Mouse (Mus musculus) kidney, postnatal 0 days (tissue): ENCODE results near the gene Gm11634. TPM values are rescaled to one million over a fixed set of nuclear protein-coding genes. Genes with fewer than 3 reads are reported as not detected.
"Not testable (repeated sequence)": the region's sequence is repeated elsewhere in the genome, so short reads cannot be mapped to it uniquely, and the experiment has no call there.

Source experiments
- ATAC-seq: fragments of 200-750 bp; cut with Nextera tagmentation; replicated peaks from 2 replicates; pipeline ENCODE4 v1.8.0; 2017; ENCODE audit warnings: low read depth, moderate number of reproducible peaks, moderate TSS enrichment, moderate library complexity; ENCODE audit not compliant: low FRiP score
- DNase-seq: peaks from one replicate; pipeline ENCODE4 v3.0.0-alpha.2; 2016; ENCODE audit warnings: low spot score
- H3K27ac ChIP-seq: fragments of 300-500 bp; sonication (generic); 2 replicates; pipeline ENCODE4 v1.5.1; 2014; ENCODE audit warnings: mild to moderate bottlenecking
- H3K27me3 ChIP-seq: fragments of 300-500 bp; sonication (generic); 2 replicates; pipeline ENCODE4 v1.6.1; 2014; ENCODE audit warnings: low read length, mixed read lengths; ENCODE audit not compliant: insufficient read depth
- H3K36me3 ChIP-seq: fragments of 300-500 bp; sonication (generic); 2 replicates; pipeline ENCODE4 v1.6.1; 2014; ENCODE audit warnings: low read length, mixed read lengths; ENCODE audit not compliant: insufficient read depth
- H3K4me1 ChIP-seq: fragments of 300-500 bp; sonication (generic); replicated peaks from 2 replicates; pipeline ENCODE4 v1.6.1; 2014; ENCODE audit warnings: antibody characterized with exemption, low read length, mixed read lengths; ENCODE audit not compliant: insufficient read depth
- H3K4me2 ChIP-seq: fragments of 300-500 bp; sonication (generic); 2 replicates; pipeline ENCODE4 v1.6.1; 2014; ENCODE audit warnings: mild to moderate bottlenecking, low read length, moderate library complexity, mixed read lengths
- H3K4me3 ChIP-seq: fragments of 300-500 bp; sonication (generic); replicated peaks from 2 replicates; pipeline ENCODE4 v1.5.1; 2014; ENCODE audit warnings: low read depth, low read length
- H3K9ac ChIP-seq: fragments of 300-500 bp; sonication (generic); 2 replicates; pipeline ENCODE4 v1.6.1; 2014; ENCODE audit warnings: low read depth, low read length
- H3K9me3 ChIP-seq: fragments of 300-500 bp; sonication (generic); replicated peaks from 2 replicates; pipeline ENCODE4 v1.6.1; 2016; ENCODE audit warnings: low read length, inconsistent platforms, mixed read lengths
- CTCF ChIP-seq: IDR thresholded peaks from 2 replicates; pipeline ENCODE4 v1.5.1; 2016; ENCODE audit warnings: antibody characterized with exemption, low read depth, mild to moderate bottlenecking, moderate library complexity
- WGBS: fragments of 180-500 bp; shearing (Covaris S2); extraction: QIAGEN DNeasy Blood & Tissue Kit; methylation state at CpG from one replicate; pipeline ENCODE4 v1.1.7; 2014; 5-methylcytosine and 5-hydroxymethylcytosine counted together
- polyA plus RNA-seq: library from polyadenylated mRNA; unstranded; fragments of >200 nt; fragmentation: Nextera tagmentation; extraction: Ambion mirVana; gene quantifications from 2 replicates; pipeline ENCODE4 v1.2.1, GENCODE M21; 2015

The Gm11634 gene
- polyA plus RNA-seq: 0.37 TPM in 1 of 2 replicates, not detected in the other

- H3K9me3 ChIP-seq: no peaks in the 10 kb centered on the region
- no peaks in the 10 kb centered on the region for H3K27me3 ChIP-seq
- no peaks in the 10 kb centered on the region for H3K36me3 ChIP-seq
- WGBS: 82% methylated on average over 6 of the region's 6 CpGs
- no peak within 1 kb of the TSS for H3K9ac ChIP-seq
- H3K27ac ChIP-seq: no peak within 1 kb of the TSS
- no peak within 1 kb of the TSS for H3K4me3 ChIP-seq
- no peaks in the 10 kb centered on the region for H3K4me1 ChIP-seq
- H3K4me2 ChIP-seq: no peak within 1 kb of the TSS
- no peak for TF ChIP-seq CTCF
- DNase-seq (no peak), ATAC-seq (no peak)
Measured at GRCm38 (mm10) chr11:101599156-101599555, at the start of gene Gm11634. Gm11634 (minus strand) TSS chr11:101599256.

GRCm38 (mm10) chr11:101647093-101647492, 48.0 kb upstream of the Gm11634 start:
- not testable (repeated sequence) for H3K9me3 ChIP-seq, H3K4me2 ChIP-seq, H3K4me1 ChIP-seq, DNase-seq, H3K27me3 ChIP-seq, H3K9ac ChIP-seq, H3K4me3 ChIP-seq, H3K36me3 ChIP-seq, ATAC-seq, H3K27ac ChIP-seq
- 93% methylated on average over 10 of the region's 10 CpGs for WGBS

GRCm38 (mm10) chr11:101646283-101646794, 47.3 kb upstream of the Gm11634 start:
- not testable (repeated sequence) for ATAC-seq, DNase-seq, H3K4me1 ChIP-seq, H3K27me3 ChIP-seq, H3K9me3 ChIP-seq, H3K36me3 ChIP-seq
- H3K4me2 ChIP-seq: peak overlapping the region; percentile 45
- 12% methylated on average over 11 of the region's 16 CpGs for WGBS
- H3K9ac ChIP-seq: peak overlapping the region; percentile 63; the same call in 1 of the 2 replicates
- 0 out of 2 replicates have a peak overlapping the region, but pooled peaks have one; percentile 13 for H3K4me3 ChIP-seq
- peak overlapping the region; percentile 93 for H3K27ac ChIP-seq

- peak overlapping the region; percentile 63; the same call in 1 of the 2 replicates for H3K9ac ChIP-seq
- not testable (repeated sequence) for H3K36me3 ChIP-seq, H3K9me3 ChIP-seq, H3K4me1 ChIP-seq, H3K27me3 ChIP-seq
- peak; percentile 79 for ATAC-seq
- H3K27ac ChIP-seq: peak overlapping the region; percentile 93
- H3K4me2 ChIP-seq: peak overlapping the region; percentile 45
- under 1% methylated on average over 43 of the region's 56 CpGs for WGBS
- H3K4me3 ChIP-seq: 0 out of 2 replicates have a peak overlapping the region, but pooled peaks have one; percentile 13
- DNase-seq: peak; percentile 81
Measured at GRCm38 (mm10) chr11:101645411-101646282, 46.6 kb upstream of the Gm11634 start.

- not testable (repeated sequence) for ATAC-seq, H3K4me3 ChIP-seq, H3K36me3 ChIP-seq, H3K4me1 ChIP-seq, H3K27ac ChIP-seq, H3K4me2 ChIP-seq, H3K9ac ChIP-seq, DNase-seq, H3K27me3 ChIP-seq, H3K9me3 ChIP-seq
- WGBS: 3% methylated on average over 4 of the region's 4 CpGs
Measured at GRCm38 (mm10) chr11:101645043-101645410, 46.0 kb upstream of the Gm11634 start.

- Histone ChIP-seq H3K9me3 (no peaks in the 10 kb centered on the region), H3K4me1 (no peaks in the 10 kb centered on the region), H3K4me2 (no peak overlapping the region), H3K9ac (no peak overlapping the region), H3K4me3 (no peak overlapping the region), H3K36me3 (no peaks in the 10 kb centered on the region), H3K27me3 (no peaks in the 10 kb centered on the region), H3K27ac (no peak overlapping the region)
- no peak for ATAC-seq
- no peak for DNase-seq
- 63% methylated on average over 3 of the region's 3 CpGs for WGBS
- TF ChIP-seq CTCF: no peak
Measured at GRCm38 (mm10) chr11:101644591-101644990, 45.5 kb upstream of the Gm11634 start.
